Mouse (Mus musculus) small intestine, adult 2 months (tissue): ENCODE results near the gene Mok.

Source experiments
- CTCF ChIP-seq: fragments of 200-500 bp; IDR thresholded peaks from 2 replicates; pipeline ENCODE4 v1.5.1; 2012; ENCODE audit warnings: low read depth, mild to moderate bottlenecking, control low read depth, inconsistent platforms, low read length, moderate library complexity, mixed read lengths; ENCODE audit not compliant: insufficient replicate concordance, insufficient read length; ENCODE audit errors: extremely low read depth
- POLR2A ChIP-seq: fragments of 200-500 bp; IDR thresholded peaks from 2 replicates; pipeline ENCODE4 v1.6.1; 2012; ENCODE audit warnings: low read depth, mild to moderate bottlenecking, control low read depth, inconsistent platforms, low read length, moderate library complexity

DNA sequence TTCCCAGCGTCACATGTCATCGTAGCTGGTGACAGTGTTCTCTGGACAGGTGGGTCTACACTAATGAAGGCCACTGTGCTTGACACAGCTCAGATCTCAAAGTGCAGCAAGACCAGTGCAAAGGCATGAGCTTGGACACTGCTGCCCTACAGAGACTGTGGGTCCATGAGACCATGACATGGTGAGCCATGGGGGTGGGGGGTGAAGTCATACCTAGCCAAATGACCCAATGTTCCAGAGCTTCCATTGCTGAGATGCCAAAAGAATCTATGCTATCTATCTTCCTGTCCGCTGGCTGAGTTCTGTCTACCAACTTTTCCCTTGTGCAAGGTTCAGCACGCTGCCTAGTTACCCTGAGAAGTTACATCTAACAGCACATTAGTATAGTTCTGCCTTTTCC, 11.8 kb downstream of the Mok start:
- TF ChIP-seq POLR2A (no peak), CTCF (no peak)
